Mouse (Mus musculus) embryonic facial prominence, embryonic 14.5 days (tissue): ENCODE measurements around the gene Rtel1. TPM values are rescaled to one million over a fixed set of nuclear protein-coding genes. Genes with fewer than 3 reads are reported as not detected.

Source experiments
- ATAC-seq: fragments of 200-750 bp; cut with Nextera tagmentation; 2 replicates; pipeline ENCODE4 v1.8.0; 2017; ENCODE audit warnings: low read depth, moderate number of reproducible peaks, moderate TSS enrichment
- DNase-seq: peaks from one replicate; pipeline ENCODE4 v3.0.0-alpha.2; 2015; ENCODE audit warnings: low spot score
- H3K27ac ChIP-seq: fragments of 300-500 bp; sonication (generic); replicated peaks from 2 replicates; pipeline ENCODE4 v1.5.1; 2014; ENCODE audit warnings: low read depth, mild to moderate bottlenecking, low read length, moderate library complexity
- H3K27me3 ChIP-seq: fragments of 300-500 bp; sonication (generic); replicated peaks from 2 replicates; pipeline ENCODE4 v1.6.1; 2014; ENCODE audit warnings: low read length; ENCODE audit not compliant: control insufficient read depth, insufficient read depth
- H3K36me3 ChIP-seq: fragments of 300-500 bp; sonication (generic); 2 replicates; pipeline ENCODE4 v1.6.1; 2014; ENCODE audit warnings: low read length, mixed read lengths; ENCODE audit not compliant: control insufficient read depth, insufficient read depth
- H3K4me1 ChIP-seq: fragments of 300-500 bp; sonication (generic); 2 replicates; pipeline ENCODE4 v1.6.1; 2014; ENCODE audit warnings: antibody characterized with exemption, low read length; ENCODE audit not compliant: control insufficient read depth, insufficient read depth
- H3K4me2 ChIP-seq: fragments of 300-500 bp; sonication (generic); 2 replicates; pipeline ENCODE4 v1.6.1; 2014; ENCODE audit warnings: low read depth, mild to moderate bottlenecking, low read length, moderate library complexity, mixed read lengths
- H3K4me3 ChIP-seq: fragments of 300-500 bp; sonication (generic); 2 replicates; pipeline ENCODE4 v1.5.1; 2014; ENCODE audit warnings: low read depth, mild to moderate bottlenecking, low read length
- H3K9ac ChIP-seq: fragments of 300-500 bp; sonication (generic); 2 replicates; pipeline ENCODE4 v1.6.1; 2014; ENCODE audit warnings: low read depth, mild to moderate bottlenecking, low read length, moderate library complexity, mixed read lengths
- H3K9me3 ChIP-seq: fragments of 300-500 bp; sonication (generic); 2 replicates; pipeline ENCODE4 v1.6.1; 2016; ENCODE audit warnings: low read length; ENCODE audit not compliant: control insufficient read depth
- WGBS: fragments of 180-500 bp; shearing (Covaris S2); extraction: QIAGEN DNeasy Blood & Tissue Kit; methylation state at CpG from one replicate; pipeline ENCODE4 v1.1.7; 2014; 5-methylcytosine and 5-hydroxymethylcytosine counted together
- polyA plus RNA-seq: library from polyadenylated mRNA; unstranded; fragments of >200 nt; fragmentation: Nextera tagmentation; extraction: Ambion mirVana; gene quantifications from 2 replicates; pipeline ENCODE4 v1.2.1, GENCODE M21; 2014

Gene Rtel1
- polyA plus RNA-seq, 1 experiment from 2014 or later, result 37.1 TPM

DNA sequence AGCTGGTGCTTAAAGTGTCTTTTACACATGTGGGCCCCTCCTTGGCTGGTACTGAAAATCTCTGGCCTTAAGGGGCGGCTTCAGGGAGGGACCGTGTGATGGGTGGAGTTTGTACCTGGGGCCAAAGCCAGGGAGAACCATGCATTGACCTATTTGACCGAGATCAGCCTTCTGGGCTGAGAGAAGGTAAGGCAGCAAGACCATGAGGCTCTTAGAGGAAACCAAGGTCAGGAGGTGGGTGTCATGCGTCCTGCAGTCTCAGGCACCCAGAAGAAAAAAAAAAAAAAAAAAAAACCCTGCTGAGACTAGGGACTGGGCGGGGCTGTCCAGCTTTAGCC, 6.6 kb upstream of the Rtel1 start:
- no peaks in the 10 kb centered on the region for H3K36me3 ChIP-seq
- no peak for ATAC-seq
- no peak overlapping the region for H3K9ac ChIP-seq
- no peaks in the 10 kb centered on the region for H3K9me3 ChIP-seq
- 13% methylated on average over 4 of the region's 5 CpGs for WGBS
- H3K4me3 ChIP-seq, result peak overlapping the region; percentile 27; the same call in 1 of the 2 replicates
- no peak for DNase-seq
- H3K4me2 ChIP-seq, result peak overlapping the region; percentile 23; the same call in 1 of the 2 replicates
- H3K4me1 ChIP-seq, result peaks cover 4% of the 10 kb centered on the region; the same call in 1 of the 2 replicates
- peaks cover 39% of the 10 kb centered on the region for H3K27me3 ChIP-seq
- H3K27ac ChIP-seq, result no peak overlapping the region

GRCm38 (mm10) chr2:181313344-181314079, 6.0 kb upstream of the Rtel1 start:
- Histone ChIP-seq H3K4me3 (peak overlapping the region; percentile 27), H3K27ac (no peak overlapping the region; the same call in 1 of the 2 replicates), H3K4me2 (peak overlapping the region; percentile 46), H3K9ac (peak overlapping the region; percentile 42; the same call in 1 of the 2 replicates), H3K4me1 (peaks cover 4% of the 10 kb centered on the region; the same call in 1 of the 2 replicates), H3K9me3 (no peaks in the 10 kb centered on the region), H3K27me3 (peaks cover 39% of the 10 kb centered on the region), H3K36me3 (no peaks in the 10 kb centered on the region)
- DNase-seq, result no peak
- ATAC-seq, result peak; percentile 56
- WGBS, result 2% methylated on average over 34 of the region's 35 CpGs

GRCm38 (mm10) chr2:181314080-181314810, 5.3 kb upstream of the Rtel1 start, which contains the start of gene Stmn3:
Gene Stmn3, minus strand, starts transcription at chr2:181314500.
- peak within 1 kb of the TSS; percentile 42; the same call in 1 of the 2 replicates for H3K9ac ChIP-seq
- WGBS, result 6% methylated on average over 23 of the region's 23 CpGs
- no peak within 1 kb of the TSS; the same call in 1 of the 2 replicates for H3K27ac ChIP-seq
- DNase-seq (peak; percentile 68), ATAC-seq (peak; percentile 85)
- H3K4me1 ChIP-seq, result peaks cover 4% of the 10 kb centered on the region; the same call in 1 of the 2 replicates
- no peaks in the 10 kb centered on the region for H3K36me3 ChIP-seq
- peak within 1 kb of the TSS; percentile 27 for H3K4me3 ChIP-seq
- peak within 1 kb of the TSS; percentile 46 for H3K4me2 ChIP-seq
- H3K9me3 ChIP-seq, result no peaks in the 10 kb centered on the region
- peaks cover 35% of the 10 kb centered on the region for H3K27me3 ChIP-seq

DNA sequence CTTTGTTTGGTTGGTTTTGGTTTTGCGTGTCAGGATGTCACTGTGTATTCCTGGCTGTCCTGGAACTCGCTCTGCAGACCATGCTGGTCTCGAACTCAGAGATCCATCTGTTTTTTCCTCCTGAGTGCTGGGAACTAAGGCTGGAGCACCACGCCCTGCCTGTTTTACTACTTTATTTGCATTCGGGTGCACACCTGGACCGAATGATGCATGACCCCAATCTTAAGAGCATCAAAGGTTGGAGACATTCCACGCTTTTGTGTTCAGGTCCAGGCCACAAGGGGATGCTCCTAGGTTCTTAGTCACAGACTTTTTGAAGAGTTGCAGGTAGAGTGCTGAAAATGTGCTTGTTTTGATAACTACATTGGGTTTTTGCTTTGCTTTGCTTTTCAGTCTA, 562 bp downstream of the Rtel1 start:
- ATAC-seq (no peak), DNase-seq (no peak)
- WGBS, result 11% methylated on average over 7 of the region's 7 CpGs

DNA sequence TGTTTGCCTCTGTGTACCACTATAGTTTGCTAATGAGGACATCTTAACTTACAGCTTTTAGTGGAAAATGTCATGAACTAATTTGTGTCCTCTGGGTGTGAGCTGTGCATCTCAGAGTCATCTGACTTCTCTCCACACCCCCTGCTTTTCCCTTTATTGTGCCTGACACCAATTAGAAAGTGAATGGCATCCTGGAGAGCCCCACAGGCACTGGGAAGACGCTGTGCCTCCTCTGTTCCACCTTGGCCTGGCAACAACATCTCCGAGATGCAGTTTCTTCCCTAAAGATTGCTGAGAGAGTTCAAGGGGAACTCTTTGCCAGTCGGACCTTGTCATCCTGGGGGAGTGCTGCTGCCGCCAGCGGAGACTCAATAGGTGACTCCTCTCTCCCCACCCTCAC, 2.6 kb downstream of the Rtel1 start:
- Histone ChIP-seq H3K4me3 (no peak overlapping the region), H3K9me3 (no peaks in the 10 kb centered on the region), H3K36me3 (peaks cover 47% of the 10 kb centered on the region), H3K27ac (no peak overlapping the region), H3K4me1 (peaks cover 4% of the 10 kb centered on the region; the same call in 1 of the 2 replicates), H3K9ac (no peak overlapping the region), H3K4me2 (no peak overlapping the region), H3K27me3 (no peaks in the 10 kb centered on the region)
- 80% methylated on average over 5 of the region's 5 CpGs for WGBS
- ATAC-seq (no peak), DNase-seq (no peak)

More for the DNA sequence above, 562 bp downstream of the Rtel1 start:
- no peaks in the 10 kb centered on the region for H3K9me3 ChIP-seq
- H3K27ac ChIP-seq, result 0 out of 2 replicates have a peak overlapping the region, but pooled peaks have one; percentile 8
- H3K27me3 ChIP-seq, result peaks cover under 1% of the 10 kb centered on the region; the same call in 1 of the 2 replicates
- peak overlapping the region; percentile 70 for H3K4me2 ChIP-seq
- H3K4me1 ChIP-seq, result peaks cover 4% of the 10 kb centered on the region; the same call in 1 of the 2 replicates
- peak overlapping the region; percentile 65 for H3K9ac ChIP-seq
- peaks cover 26% of the 10 kb centered on the region for H3K36me3 ChIP-seq
- peak overlapping the region; percentile 63 for H3K4me3 ChIP-seq

GRCm38 (mm10) chr2:181326098-181326497, 6.6 kb downstream of the Rtel1 start:
- DNase-seq (no peak), ATAC-seq (no peak)
- Histone ChIP-seq H3K9ac (no peak overlapping the region), H3K4me2 (no peak overlapping the region), H3K9me3 (no peaks in the 10 kb centered on the region), H3K4me1 (no peaks in the 10 kb centered on the region), H3K27me3 (no peaks in the 10 kb centered on the region), H3K4me3 (no peak overlapping the region), H3K36me3 (peaks cover 78% of the 10 kb centered on the region), H3K27ac (no peak overlapping the region)
- 94% methylated on average over 2 of the region's 2 CpGs for WGBS

DNA sequence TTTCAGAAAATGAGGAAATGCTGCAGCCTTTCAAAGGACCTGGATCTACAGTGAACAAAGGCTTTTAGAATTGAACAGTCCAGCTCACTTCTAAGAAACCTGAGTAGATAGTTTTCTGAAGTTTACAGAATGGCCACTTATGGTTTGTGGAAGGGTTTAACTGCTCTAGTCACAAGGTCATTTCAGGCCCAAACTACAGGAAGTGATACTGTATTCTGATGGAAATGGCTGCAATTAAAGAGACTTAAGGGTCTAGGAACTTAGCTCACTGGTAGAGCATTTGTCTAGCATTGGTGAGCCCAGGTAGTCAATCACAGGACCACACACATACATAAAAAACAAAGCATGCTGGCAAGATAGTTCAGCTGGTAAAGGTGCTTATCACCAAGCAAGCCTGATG, 13.0 kb downstream of the Rtel1 start:
- no peak for ATAC-seq
- Histone ChIP-seq H3K27ac (no peak overlapping the region), H3K36me3 (peaks cover 79% of the 10 kb centered on the region)

DNA sequence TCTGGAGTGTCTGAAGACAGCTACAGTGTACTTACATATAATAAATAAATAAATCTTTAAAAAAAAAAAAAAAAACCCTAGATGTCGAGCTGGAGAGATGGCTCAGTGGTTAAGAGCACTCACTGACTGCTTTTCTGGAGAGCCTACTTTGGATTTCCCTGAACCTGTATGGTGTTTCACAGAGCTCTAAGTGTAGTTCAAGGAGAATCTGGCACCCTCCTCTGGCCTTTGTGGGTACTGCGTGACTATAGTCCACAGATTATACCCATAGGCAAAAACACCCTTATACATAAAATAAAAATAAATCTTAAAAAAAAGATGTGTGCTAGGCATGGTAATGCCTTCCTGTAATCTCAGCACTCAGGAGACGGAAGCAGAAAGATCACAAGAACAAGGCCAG, 14.5 kb downstream of the Rtel1 start:
- Histone ChIP-seq H3K27ac (no peak overlapping the region), H3K4me3 (no peak overlapping the region), H3K4me2 (no peak overlapping the region), H3K9me3 (no peaks in the 10 kb centered on the region), H3K36me3 (peaks cover 84% of the 10 kb centered on the region), H3K9ac (no peak overlapping the region), H3K4me1 (no peaks in the 10 kb centered on the region), H3K27me3 (no peaks in the 10 kb centered on the region)
- ATAC-seq (peak; percentile 62; the same call in 1 of the 2 replicates), DNase-seq (peak; percentile 74)
- 62% methylated on average over 3 of the region's 3 CpGs for WGBS

More for the DNA sequence above, 13.0 kb downstream of the Rtel1 start:
- no peak for DNase-seq
- no peaks in the 10 kb centered on the region for H3K27me3 ChIP-seq
- no peak overlapping the region for H3K4me2 ChIP-seq
- no peaks in the 10 kb centered on the region for H3K4me1 ChIP-seq
- no peaks in the 10 kb centered on the region for H3K9me3 ChIP-seq
- no peak overlapping the region for H3K4me3 ChIP-seq
- H3K9ac ChIP-seq, result no peak overlapping the region
